Mouse (Mus musculus) heart, postnatal 0 days (tissue): ENCODE data around the gene Birc3.

Source experiments
- CTCF ChIP-seq: IDR thresholded peaks from 2 replicates; pipeline ENCODE4 v1.5.1; 2016; ENCODE audit warnings: antibody characterized with exemption, control low read depth, low read depth
- EP300 ChIP-seq: IDR thresholded peaks from 2 replicates; pipeline ENCODE4 v1.6.1; 2016; ENCODE audit warnings: antibody characterized with exemption, low read depth

- TF ChIP-seq CTCF (no peak), EP300 (no peak)
Measured at GRCm38 (mm10) chr9:7913953-7914352, 41.0 kb upstream of the Birc3 start.
